Mouse (Mus musculus) adrenal gland, postnatal 14 days (tissue): ENCODE results near the gene Casp14. TPM values are rescaled to one million over a fixed set of nuclear protein-coding genes. Genes with fewer than 3 reads are reported as not detected.
"Not testable (repeated sequence)": the region's sequence is repeated elsewhere in the genome, so short reads cannot be mapped to it uniquely, and the experiment has no call there.

Source experiments
- DNase-seq: peaks from one replicate; pipeline ENCODE4 v3.0.0; 2021; ENCODE audit warnings: mixed read lengths
- total RNA-seq: library from RNA; stranded (reverse); gene quantifications from 2 replicates; pipeline ENCODE4 v1.2.3, GENCODE M21; 2021

Gene Casp14
- total RNA-seq, 1 experiment from 2014 or later, result not detected

DNA sequence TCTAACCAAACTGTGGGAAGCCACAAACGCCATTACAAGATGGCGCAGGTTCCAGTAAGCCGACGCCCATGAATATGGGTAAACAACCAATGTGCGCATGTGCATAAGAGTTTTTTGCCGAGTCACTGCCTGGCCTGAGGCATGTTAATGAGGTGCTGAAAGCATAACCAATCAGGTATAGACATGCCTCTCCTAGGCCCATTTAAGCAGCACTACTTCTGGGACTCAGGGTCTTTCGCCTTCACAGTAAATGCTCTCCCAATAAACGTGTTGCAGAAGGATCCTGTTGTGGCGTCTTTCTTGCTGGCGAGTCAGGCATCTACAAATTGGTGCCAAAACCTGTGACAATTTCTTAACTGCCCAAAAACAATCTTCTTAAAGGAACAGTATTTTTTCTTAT, 51.4 kb downstream of the Casp14 start:
- DNase-seq, result not testable (repeated sequence)

DNA sequence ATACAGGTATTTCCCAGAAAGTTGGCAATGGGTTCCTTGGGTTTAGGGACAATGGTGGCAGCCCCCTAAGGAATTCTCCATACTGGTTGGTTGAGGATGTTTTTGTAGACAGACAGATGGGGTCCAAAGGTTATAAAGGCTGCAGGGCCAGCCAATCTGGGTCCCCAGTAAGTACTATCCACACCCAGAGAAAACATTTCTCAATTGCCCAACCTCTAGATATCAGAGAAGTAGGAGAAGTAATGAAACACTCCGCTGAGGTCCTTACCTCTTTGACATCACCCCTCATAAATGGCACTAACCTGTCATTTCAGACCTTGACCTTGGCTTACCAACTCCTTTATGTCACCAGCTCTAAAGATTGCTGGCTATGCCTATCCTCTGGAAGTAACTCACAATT, 53.5 kb downstream of the Casp14 start:
- no peak for DNase-seq

Other genes starting within 250 kb of the Casp14 start
- gene Olfr1358, start 200.9 kb downstream of the Casp14 start, total RNA-seq, result not detected in 2 replicates
- gene Ilvbl, start 143.9 kb downstream of the Casp14 start, total RNA-seq, result 38.7 and 60.7 TPM in 2 replicates
- 28.8 and 37.0 TPM in 2 replicates for gene Syde1, start 126.3 kb downstream of the Casp14 start, total RNA-seq
- gene Olfr1357, start 100.2 kb downstream of the Casp14 start, total RNA-seq, result not detected in 2 replicates
- gene Ccdc105, start 34.8 kb upstream of the Casp14 start, total RNA-seq, result not detected in 2 replicates
- gene Slc1a6, start 62.2 kb upstream of the Casp14 start, total RNA-seq, result 0.15 and 0.64 TPM in 2 replicates
- gene Olfr1356, start 133.9 kb upstream of the Casp14 start, total RNA-seq, result not detected in 2 replicates
- gene Olfr1355, start 157.2 kb upstream of the Casp14 start, total RNA-seq, result not detected in 2 replicates
- gene Olfr1354, start 194.9 kb upstream of the Casp14 start, total RNA-seq, result not detected in 2 replicates
- not detected in 2 replicates for gene Olfr8, start 232.3 kb upstream of the Casp14 start, total RNA-seq
- not detected in 2 replicates for gene Olfr1353, start 245.0 kb upstream of the Casp14 start, total RNA-seq